Mouse (Mus musculus) 416B (cell line): ENCODE data around the gene Cntnap2.
"Not testable (repeated sequence)": the region's sequence is repeated elsewhere in the genome, so short reads cannot be mapped to it uniquely, and the experiment has no call there.

Source experiments
- DNase-seq: peaks from one replicate; pipeline ENCODE4 v3.0.0; 2011; ENCODE audit warnings: low read depth

The Cntnap2 gene

GRCm38 (mm10) chr6:46263171-46263570 is 1204.0 kb downstream of the Cntnap2 start:
- DNase-seq: no peak

- no peak for DNase-seq
These were observed 1287.8 kb downstream of the Cntnap2 start for GRCm38 (mm10) chr6:46346946-46347345.

- no peak for DNase-seq
These were observed 1301.9 kb downstream of the Cntnap2 start for GRCm38 (mm10) chr6:46361091-46361490.

GRCm38 (mm10) chr6:46362156-46362555 is 1303.0 kb downstream of the Cntnap2 start:
- no peak for DNase-seq

DNA sequence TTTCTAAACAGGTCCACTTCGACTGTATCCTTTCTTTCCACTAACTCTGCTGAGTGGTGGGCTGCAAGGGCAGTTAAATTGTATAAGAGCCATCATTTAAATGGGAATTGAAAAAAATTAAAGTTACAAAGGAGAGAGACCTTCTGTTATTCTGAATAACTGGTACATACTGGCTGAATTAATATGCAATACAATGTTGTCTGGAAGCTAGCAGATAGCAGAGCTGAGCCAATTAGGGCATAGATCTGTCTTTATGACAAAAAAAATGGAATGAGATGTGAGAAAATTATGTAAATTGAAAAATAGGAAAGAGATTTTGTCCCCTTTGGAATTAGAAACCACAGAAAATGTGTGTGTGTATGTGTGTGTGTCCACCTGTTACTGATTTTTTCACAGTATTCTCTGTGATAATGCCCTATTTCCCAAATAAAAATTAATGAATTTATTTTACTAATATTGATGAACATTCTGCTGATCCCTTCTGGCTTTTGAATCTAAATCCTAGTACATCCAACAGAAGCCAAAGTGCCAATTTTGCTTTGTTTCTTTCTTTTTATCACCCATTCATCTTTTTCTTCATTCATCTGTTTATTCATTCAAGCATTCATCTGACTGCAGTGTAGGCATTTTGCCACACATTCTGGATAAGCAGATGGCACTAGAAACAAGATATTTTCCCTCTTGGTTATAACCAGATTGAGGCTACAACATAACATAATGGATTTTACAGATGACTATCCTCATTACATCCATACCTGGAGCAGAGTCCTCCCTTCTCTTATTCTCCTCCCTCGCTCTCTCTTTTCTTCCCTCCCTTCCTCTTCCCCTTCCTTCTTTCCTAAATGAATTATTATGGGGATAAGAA is 1339.8 kb downstream of the Cntnap2 start:
- no peak for DNase-seq

DNA sequence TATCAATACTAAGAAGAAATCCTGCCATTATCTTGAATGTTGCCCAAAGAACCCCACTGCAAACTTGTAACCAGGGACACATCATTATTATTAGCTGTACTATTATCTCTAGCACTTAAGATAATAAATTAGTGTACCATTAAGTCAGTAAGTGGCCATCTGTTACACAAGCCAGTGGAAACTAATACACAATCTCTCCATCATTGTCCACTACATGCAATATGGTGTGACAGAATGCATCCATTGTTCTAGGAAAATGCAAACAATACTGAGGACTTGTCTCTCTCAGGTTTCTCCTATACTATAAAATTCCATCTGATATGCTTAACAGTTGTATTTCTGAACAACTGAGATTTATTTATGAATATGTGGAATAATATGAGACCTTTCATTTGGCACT is 1355.0 kb downstream of the Cntnap2 start:
- no peak for DNase-seq

GRCm38 (mm10) chr6:46414562-46414961 is 1355.4 kb downstream of the Cntnap2 start:
- DNase-seq: no peak

GRCm38 (mm10) chr6:46419827-46420226 is 1360.7 kb downstream of the Cntnap2 start:
- DNase-seq: no peak

DNA sequence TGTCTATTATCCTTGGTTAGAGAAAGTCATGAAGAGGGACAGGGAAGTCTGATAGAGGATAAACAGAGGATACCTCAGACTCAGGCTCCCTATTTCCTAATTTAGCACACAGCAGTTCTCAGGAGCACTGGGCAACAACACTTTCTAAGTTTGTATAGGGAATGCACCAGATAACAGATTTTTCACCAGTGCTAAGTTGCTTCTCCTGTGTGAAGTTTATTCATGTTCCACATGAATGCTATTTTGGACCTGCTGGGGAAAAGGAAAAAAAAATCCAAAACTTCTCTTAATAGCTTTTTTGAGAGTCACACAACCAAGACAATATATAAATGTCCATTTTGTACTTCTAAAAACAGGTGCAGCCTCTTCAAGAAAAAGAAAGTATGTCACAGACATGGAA is 1361.2 kb downstream of the Cntnap2 start:
- DNase-seq: no peak

GRCm38 (mm10) chr6:46428231-46428630 is 1369.1 kb downstream of the Cntnap2 start:
- DNase-seq: no peak

GRCm38 (mm10) chr6:46450917-46451638 is 1391.9 kb downstream of the Cntnap2 start:
- no peak for DNase-seq

DNA sequence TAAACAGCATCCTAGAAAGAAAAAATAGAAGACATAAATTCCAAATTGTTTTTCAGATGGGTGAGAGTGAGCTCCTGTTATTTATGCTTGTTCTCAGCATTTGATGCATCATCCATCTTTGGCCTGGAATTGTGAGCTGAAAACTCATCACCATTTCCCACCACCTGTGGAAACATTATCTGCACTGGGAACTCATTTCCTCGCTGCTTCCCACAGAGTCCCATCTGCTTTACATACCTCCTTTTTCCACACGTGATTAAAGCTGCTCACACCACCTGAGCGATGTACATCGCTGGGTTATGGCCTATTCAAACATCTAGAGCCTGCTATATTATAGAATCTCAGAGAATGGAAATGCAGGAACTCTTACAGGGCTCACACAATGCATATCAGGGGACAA is 1413.5 kb downstream of the Cntnap2 start:
- DNase-seq: no peak

DNA sequence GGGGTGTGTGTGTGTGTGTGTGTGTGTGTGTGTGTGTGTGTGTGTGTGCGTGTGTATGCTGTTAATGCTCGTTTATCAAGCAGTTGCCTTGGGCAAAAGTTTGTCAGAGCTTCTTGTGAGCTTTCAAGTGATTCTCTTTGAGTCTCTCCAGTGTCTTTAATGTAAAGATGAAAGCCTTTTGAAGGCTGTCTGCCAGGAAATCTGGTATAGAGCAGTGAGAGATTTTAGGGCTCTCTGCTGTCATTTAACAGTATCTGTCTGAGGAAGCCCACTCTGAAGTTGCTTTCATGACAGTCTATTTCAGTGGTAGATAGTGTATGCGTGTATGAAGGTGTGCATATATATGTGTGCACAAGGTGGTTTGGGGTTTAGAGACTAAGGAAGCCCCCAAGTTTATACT is 1425.2 kb downstream of the Cntnap2 start:
- no peak for DNase-seq

DNA sequence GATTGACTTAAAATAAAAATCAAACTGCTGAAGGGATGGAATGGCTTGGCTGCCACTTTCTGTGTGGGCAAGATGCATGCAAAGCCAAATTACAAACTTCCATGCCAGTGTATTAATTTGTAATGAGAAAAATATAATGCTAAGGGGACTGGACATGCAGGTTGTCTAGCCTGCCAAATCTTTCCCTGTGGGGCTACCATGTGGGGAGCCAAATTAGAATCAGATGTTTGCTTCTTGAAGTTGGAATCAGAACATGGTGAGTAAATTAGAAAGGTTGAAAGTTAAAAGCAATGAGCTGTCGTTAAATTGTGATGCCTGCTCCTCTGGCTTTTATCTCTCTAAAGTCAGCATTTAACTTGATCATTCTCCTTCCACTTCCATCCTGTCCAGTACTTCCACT is 1443.6 kb downstream of the Cntnap2 start:
- DNase-seq: no peak

DNA sequence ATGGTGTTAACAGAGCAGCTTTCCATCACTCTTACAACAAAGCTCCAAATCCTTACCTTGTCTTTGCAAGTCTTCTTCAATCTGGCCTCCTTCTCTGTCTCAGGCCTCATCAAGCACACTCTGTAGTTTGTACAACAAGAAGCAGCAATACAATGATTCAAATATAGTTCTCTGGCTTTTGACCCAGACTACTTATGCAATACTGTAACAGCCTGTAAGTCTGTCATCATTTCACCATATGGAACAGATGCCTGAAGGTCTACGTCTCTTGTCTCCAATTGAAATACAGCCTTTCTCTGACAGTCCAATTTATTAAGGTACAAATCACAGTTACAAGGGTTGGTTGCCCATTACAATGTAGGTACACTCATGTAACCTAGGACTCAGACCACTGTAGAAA is 1453.7 kb downstream of the Cntnap2 start:
- no peak for DNase-seq

- DNase-seq: not testable (repeated sequence)
These were observed 1478.4 kb downstream of the Cntnap2 start for GRCm38 (mm10) chr6:46537586-46537985.

DNA sequence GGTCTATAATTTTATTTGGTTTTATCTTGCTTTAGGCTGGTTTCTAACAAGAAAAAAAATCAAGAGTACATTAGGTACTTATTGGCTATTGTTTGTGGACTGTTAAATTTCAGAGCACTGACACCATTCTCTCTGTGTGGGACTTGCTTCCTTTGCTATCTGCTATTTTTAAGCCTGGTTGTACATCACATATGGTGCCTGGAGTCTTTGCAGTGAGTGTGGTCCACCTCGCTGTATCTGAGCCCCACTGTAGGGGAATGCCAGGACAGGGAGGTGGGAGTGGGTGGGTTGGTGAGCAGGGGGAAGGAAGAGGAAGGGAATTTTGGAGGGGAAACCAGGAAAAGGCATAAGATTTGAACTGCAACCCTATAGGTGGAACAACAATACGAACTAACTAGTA is 1504.3 kb downstream of the Cntnap2 start:
- DNase-seq: no peak

- DNase-seq: no peak
These were observed 1515.9 kb downstream of the Cntnap2 start for GRCm38 (mm10) chr6:46575055-46575454.

GRCm38 (mm10) chr6:46612365-46612764 is 1553.2 kb downstream of the Cntnap2 start:
- no peak for DNase-seq

- no peak for DNase-seq
These were observed 1553.7 kb downstream of the Cntnap2 start for GRCm38 (mm10) chr6:46612872-46613271.

GRCm38 (mm10) chr6:46669018-46669417 is 1609.9 kb downstream of the Cntnap2 start:
- DNase-seq: no peak

DNA sequence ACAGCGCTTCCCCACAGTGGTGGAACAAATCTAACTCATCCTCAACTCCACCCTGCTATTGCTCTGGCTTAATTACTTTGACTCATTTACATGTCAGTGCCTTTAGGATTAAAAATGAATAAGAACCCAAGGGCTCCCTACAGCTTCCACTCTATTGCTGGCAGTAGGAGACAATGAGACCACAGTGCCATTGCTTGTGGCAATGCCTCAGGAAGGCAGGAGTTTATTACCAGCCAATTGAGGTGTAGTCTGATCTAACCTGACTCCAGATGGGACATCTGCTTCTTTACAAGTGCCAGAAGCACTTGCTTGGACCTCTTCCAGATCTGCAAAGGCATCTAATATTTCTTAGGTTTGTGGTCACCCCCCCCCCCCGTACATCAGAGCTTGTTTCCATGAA is 1615.9 kb downstream of the Cntnap2 start:
- DNase-seq: no peak

GRCm38 (mm10) chr6:46675621-46676020 is 1616.5 kb downstream of the Cntnap2 start:
- no peak for DNase-seq
